Mouse (Mus musculus) adrenal gland, postnatal 36 days (tissue): Measurements from ENCODE around the gene Rasd1. TPM values are rescaled to one million over a fixed set of nuclear protein-coding genes. Genes with fewer than 3 reads are reported as not detected.

Experiments
- DNase-seq, 2 experiments: peaks; one replicate each; pipeline ENCODE4 v3.0.0; 2021; ENCODE audit warnings: mixed read lengths in 1 of 2
- long read RNA-seq, 2 experiments: library from polyadenylated mRNA; stranded (forward); transcript quantifications; one replicate each; pipeline ENCODE4 v2.0.0; 2021; ENCODE audit warnings: borderline sequencing depth in 2 of 2
- total RNA-seq, 2 experiments: library from RNA; stranded (reverse); gene quantifications; 2 replicates each; pipeline ENCODE4 v1.2.3; 2021

Gene Rasd1
- total RNA-seq = 10 to 100 TPM; 29.1 to 43.5 TPM
- long read RNA-seq, experiment 1, transcript Rasd1-201 (2 exons, 1,611 nt) = major isoform, 43 of 50 reads
- long read RNA-seq, experiment 1, partial matches to known transcripts = 0 of 50 reads
- long read RNA-seq, experiment 1, other reads (novel, unspliced or antisense) = 7 of 50 reads
- long read RNA-seq, experiment 2, transcript Rasd1-201 (2 exons, 1,611 nt) = major isoform, 12 of 16 reads
- long read RNA-seq, experiment 2, partial matches to known transcripts = 0 of 16 reads
- long read RNA-seq, experiment 2, other reads (novel, unspliced or antisense) = 4 of 16 reads

GRCm38 (mm10) chr11:59964818-59965217, at the start of gene Rasd1:
TSS of gene Rasd1 (minus strand) at chr11:59964944.
- peak; percentile 95 to 96 for DNase-seq

- no peak for DNase-seq
Measured at GRCm38 (mm10) chr11:60011516-60011915, 46.8 kb upstream of the Rasd1 start.

- no peak for DNase-seq
Measured at GRCm38 (mm10) chr11:60009451-60009850, 44.7 kb upstream of the Rasd1 start.

- DNase-seq = no peak
Measured at GRCm38 (mm10) chr11:60005866-60006265, 41.1 kb upstream of the Rasd1 start.

GRCm38 (mm10) chr11:60004716-60005115, 40.0 kb upstream of the Rasd1 start:
- no peak for DNase-seq

GRCm38 (mm10) chr11:60003811-60004210, 39.1 kb upstream of the Rasd1 start:
- no peak for DNase-seq

GRCm38 (mm10) chr11:60001231-60001980, 36.7 kb upstream of the Rasd1 start:
- no peak for DNase-seq

GRCm38 (mm10) chr11:59994318-59994717, 29.6 kb upstream of the Rasd1 start:
- DNase-seq = no peak

GRCm38 (mm10) chr11:59991365-59991764, 26.6 kb upstream of the Rasd1 start:
- peak; percentile 3 to 27 for DNase-seq

- DNase-seq = no peak
Measured at GRCm38 (mm10) chr11:59989406-59989805, 24.7 kb upstream of the Rasd1 start.

- DNase-seq = no peak
Measured at GRCm38 (mm10) chr11:59977831-59978230, 13.1 kb upstream of the Rasd1 start.

GRCm38 (mm10) chr11:59975241-59975640, 10.5 kb upstream of the Rasd1 start:
- no peak for DNase-seq

GRCm38 (mm10) chr11:59973389-59973788, 8.6 kb upstream of the Rasd1 start:
- no peak for DNase-seq

- DNase-seq = no peak
Measured at GRCm38 (mm10) chr11:59971691-59972090, 6.9 kb upstream of the Rasd1 start.

GRCm38 (mm10) chr11:59970780-59971179, 6.0 kb upstream of the Rasd1 start:
- DNase-seq = no peak

- no peak for DNase-seq
Measured at GRCm38 (mm10) chr11:59967765-59968164, 3.0 kb upstream of the Rasd1 start.

GRCm38 (mm10) chr11:59966102-59966483, 1.3 kb upstream of the Rasd1 start:
- DNase-seq = no peak

GRCm38 (mm10) chr11:59965227-59966101, 720 bp upstream of the Rasd1 start:
- peak; percentile 85 to 88 for DNase-seq

GRCm38 (mm10) chr11:59964163-59964758, 483 bp downstream of the Rasd1 start:
- DNase-seq = peak in 1 of 2 experiments; percentile 30

- DNase-seq = peak in 1 of 2 experiments; percentile 41
Measured at GRCm38 (mm10) chr11:59963364-59964162, 1.2 kb downstream of the Rasd1 start.

- no peak for DNase-seq
Measured at GRCm38 (mm10) chr11:59962590-59962989, 2.2 kb downstream of the Rasd1 start.
